Mouse (Mus musculus) neutrophil, adult 65 days (primary cell): ENCODE results near the gene Gm26938. TPM values are rescaled to one million over a fixed set of nuclear protein-coding genes. Genes with fewer than 3 reads are reported as not detected.

ENCODE experiments used
- total RNA-seq: library from RNA; stranded (reverse); gene quantifications from 2 replicates; pipeline ENCODE4 v1.2.4, GENCODE M21; 2023

Gm26938 gene
- total RNA-seq: not detected in 2 replicates

DNA sequence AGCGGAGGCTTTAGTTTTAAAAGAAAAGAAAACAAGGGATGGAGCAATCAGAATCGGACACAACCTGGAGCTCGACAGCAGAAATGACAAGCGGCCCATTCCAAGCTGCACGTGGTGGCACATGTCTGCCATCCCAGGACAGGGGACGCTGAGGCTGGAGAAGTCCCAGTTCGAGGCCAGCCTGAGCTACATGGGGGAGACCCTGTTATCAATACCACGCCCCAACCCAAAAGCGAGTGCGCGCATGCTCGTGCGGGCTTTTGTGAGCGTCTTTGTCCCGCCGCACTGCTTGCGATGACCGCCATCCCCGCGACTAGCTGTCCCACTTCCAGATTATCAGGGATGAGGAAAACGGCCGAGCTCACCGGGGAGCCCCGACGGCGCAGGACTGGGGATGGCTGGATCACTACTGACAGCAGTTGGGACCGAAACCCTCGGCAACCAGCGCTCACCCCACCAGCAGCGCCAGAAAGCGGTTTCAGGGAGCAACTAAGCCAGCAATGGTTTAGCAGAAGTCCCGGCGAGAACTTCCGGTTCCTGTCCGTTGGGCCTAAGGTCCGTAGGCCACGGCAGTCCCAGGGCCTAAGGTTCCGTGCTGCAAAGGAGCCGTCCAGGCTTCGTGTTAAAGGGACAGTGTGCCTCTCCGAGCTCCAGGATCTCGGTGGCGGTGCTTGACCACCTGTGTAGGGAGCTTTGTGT, at the start of gene Gm26938, which contains the start of gene Psmg3:
TSS of gene Gm26938 (minus strand) at position 51 of the 699 bp plus-strand sequence.
TSS of gene Psmg3 (minus strand) at position 529 of the 699 bp plus-strand sequence.

DNA sequence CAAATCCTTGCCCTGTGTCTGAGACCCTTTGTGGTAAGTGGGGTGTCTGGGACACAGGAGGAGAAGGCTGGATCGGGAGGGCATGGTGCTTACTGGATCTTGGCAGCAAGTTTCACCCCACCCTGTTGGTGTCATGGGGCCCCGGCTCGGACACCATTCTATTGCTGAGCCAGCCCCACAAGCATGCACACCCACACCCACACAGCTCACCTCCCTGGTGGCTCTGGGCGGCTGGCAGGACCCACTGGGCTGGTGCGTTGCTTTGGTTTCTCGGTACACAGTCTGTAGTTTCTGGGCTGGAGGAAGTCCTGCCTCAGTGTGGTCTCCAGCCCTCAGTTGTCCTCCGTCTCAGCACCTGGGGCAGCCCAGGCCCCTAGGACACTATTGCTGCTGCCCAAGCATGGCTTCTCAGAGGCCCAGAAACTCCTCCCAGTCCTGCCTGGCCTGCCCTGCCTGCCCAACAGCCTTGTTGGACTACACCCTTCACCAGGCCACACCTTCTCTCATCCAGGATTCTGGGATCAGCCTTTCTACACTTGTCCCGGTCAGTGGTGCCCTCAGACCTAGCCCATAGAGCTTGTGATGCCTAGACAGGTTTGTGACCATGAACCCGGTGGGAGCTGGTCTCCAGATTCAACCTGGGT, 6.5 kb downstream of the Gm26938 start, which contains the start of gene Tmem184a:
TSS of gene Tmem184a (minus strand) at position 380 of the 644 bp plus-strand sequence.

GRCm38 (mm10) chr5:139791227-139792158, 34.7 kb downstream of the Gm26938 start, which contains the start of gene Mafk:
TSS of gene Mafk (plus strand) at chr5:139791513.

GRCm38 (mm10) chr5:139775216-139775926, 50.8 kb downstream of the Gm26938 start, which contains the start of gene Ints1:
TSS of gene Ints1 (minus strand) at chr5:139775674.

Other genes with a start within 250 kb of the Gm26938 start
- 5.6 and 5.8 TPM in 2 replicates for gene Micall2, start 90.1 kb downstream of the Gm26938 start, total RNA-seq
- gene Ints1, start 50.7 kb downstream of the Gm26938 start, total RNA-seq: 39.6 and 53.6 TPM in 2 replicates
- gene Mafk, start 34.9 kb downstream of the Gm26938 start, total RNA-seq: 182 and 184 TPM in 2 replicates
- gene Tmem184a, start 6.5 kb downstream of the Gm26938 start, total RNA-seq: not detected in 2 replicates
- 9.3 and 12.1 TPM in 2 replicates for gene Psmg3, start 478 bp upstream of the Gm26938 start, total RNA-seq
- gene Elfn1, start 81.5 kb upstream of the Gm26938 start, total RNA-seq: not detected in 2 replicates